Mouse (Mus musculus) regulatory T cell (primary cell): ENCODE measurements at regions not wholly inside any gene's neighbourhood (a gene's known extent, or its start where the extent isn't known, plus 50 kb on each side); places are given as distances from the start of the nearest gene placed in this dataset.
"Not testable (repeated sequence)": the region's sequence is repeated elsewhere in the genome, so short reads cannot be mapped to it uniquely, and the experiment has no call there.

Experiments used
- in situ Hi-C: fragments of 300-600 bp; cut with MboI, MseI; formaldehyde crosslinking; loops from one replicate; pipeline ENCODE4 v1.15.1; 2025; ENCODE audit warnings: high pct_unique_total_duplicates

DNA sequence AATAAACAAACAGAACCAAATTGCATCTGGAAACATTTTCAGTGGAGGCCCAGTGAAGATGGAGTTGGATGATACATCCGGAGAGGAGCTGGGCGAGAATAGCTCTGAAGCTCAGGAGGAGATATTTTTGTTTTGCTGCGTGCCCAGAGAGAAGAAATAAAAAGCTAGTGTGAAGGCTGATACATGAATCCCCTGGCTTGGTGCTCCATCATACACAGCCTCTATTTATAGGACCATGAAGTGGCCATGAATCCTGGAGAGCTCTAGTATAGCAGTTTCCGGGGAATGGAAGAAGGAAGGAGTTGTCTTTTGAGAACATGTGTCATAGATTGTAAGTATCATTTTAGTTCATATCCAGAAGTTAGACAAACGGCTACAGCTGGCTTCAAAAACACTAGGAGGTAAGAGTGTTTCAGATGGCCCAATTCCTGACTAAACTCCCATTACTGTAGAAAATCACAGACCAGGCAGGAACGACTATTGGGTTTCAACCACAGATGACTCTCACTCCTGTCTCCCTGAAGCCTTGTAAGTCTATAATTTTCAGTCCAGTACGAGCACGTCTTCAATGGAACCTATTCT lies 120.5 kb upstream of the Gm5148 start:
- in situ Hi-C loops, result loop anchor here (10.0 kb wide), 1 partner anchor 1380 kb away; no protein-coding TSS in a partner anchor

DNA sequence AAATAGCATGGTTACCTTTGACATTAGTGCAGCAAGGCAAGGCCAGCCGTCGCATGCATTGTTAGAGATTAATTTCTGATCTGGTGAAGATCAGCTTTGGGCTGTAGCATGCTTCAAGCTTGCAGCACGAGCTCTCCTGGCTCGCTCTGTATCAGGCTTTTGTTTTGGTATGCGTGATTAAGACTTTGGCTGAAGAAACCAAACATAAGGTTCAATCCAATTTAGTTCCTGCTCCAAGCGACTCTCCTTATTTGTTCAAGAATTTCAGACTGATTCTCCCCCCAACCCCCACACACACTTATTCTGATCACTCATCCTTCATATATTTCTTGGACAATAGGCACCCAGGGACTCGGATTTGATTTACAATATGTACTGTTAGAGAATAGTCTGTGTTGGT lies 118.0 kb upstream of the Gm5148 start:
- in situ Hi-C loops, result loop anchor here (10.0 kb wide), 1 partner anchor 1377 kb away; no protein-coding TSS in a partner anchor

DNA sequence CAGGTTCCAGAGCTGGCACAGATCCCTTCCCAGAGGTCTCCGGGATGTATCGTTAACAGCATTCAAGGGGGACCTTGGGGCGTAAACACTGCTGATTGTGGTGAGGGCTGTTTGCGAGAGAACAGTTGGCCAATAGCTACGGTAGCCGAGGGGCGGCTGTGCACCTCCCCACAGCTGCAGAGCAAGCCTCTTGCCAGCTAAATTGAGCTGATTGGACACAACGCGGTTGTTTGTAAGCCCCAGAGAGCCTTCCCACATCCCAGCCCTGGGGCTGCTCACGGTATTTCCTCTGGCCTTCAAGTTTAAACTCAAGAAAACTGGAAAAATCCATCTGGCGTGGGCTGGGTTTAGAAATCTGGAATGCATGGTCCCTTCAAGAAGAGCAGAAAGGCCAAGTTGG lies 114.6 kb upstream of the Gm5148 start:
- in situ Hi-C loops, result no loop called here

DNA sequence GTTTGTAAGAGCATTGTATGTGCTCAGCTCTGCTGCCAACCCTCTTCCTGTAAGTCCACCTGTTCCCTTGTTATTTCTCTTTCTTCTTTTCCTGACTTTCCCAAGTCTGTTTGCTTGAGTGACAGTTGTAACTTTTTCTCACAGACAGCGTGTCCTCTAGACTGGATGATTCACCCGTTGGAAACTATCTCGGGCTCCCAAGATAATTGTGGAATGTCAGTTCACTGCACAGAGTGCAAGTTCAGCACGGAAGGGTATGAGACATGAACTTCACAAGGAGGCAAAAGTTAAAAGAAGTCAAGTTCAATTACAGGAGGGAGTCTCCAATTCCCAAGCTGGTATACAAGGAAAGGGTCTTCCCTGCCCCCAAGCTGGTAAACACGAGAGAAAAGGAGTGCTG lies 112.5 kb upstream of the Gm5148 start:
- in situ Hi-C loops, result no loop called here

DNA sequence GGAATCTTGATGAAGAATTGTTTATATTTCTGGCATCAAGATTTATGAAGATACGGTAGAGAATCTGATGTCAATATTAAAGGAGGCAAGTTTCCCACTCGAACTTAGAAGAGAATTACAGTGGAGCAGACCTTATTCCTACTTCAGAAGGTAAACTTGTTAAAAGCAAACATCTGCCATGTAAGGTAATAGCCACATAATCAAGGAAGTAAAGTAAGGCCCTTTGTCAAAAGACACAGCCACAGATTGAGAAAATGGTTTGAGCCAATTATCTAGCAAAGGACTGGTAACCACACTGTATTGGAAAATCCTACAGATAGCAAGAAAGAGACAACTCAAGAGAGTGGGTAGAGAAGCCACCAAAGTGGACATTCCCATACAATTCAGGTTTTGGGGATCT lies 111.4 kb upstream of the Gm5148 start:
- in situ Hi-C loops, result no loop called here

DNA sequence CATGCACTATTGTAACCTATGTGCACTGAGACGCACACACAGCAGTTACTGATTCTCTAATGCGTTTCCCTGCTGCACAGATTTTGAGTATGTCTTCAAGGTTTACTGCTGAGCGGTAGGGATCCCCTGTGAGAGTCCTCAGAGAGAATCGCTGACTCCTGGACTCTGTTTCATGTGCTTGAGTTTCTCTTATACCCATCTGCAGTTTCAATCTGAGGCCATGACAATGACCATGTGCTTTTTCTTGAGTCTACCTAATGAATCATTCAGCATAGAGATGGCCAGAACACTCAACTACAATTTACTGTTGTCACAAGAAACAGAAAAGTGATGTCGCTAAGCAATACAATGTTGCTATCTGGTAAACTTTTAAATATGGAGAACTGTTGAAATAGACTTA lies 110.8 kb upstream of the Gm5148 start:
- in situ Hi-C loops, result no loop called here

DNA sequence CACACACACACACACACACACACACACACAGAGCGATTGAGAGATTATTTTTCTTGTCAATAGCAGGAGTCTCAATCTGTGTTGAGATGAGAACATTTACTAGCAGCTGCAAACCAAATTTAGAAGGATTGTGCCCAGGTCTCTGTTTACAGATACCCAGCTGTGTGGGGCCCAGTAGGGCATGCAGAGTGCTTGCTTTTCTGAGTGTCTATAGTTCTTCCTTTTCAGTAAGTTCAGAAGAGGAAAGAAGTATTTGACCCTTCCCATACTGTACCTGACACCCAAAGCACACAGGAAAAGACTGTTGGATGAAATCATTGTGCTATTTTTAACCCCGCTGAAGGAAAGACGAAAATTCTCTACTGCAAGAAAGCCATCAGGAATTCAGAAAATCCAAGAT lies 110.3 kb upstream of the Gm5148 start:
- in situ Hi-C loops, result no loop called here

DNA sequence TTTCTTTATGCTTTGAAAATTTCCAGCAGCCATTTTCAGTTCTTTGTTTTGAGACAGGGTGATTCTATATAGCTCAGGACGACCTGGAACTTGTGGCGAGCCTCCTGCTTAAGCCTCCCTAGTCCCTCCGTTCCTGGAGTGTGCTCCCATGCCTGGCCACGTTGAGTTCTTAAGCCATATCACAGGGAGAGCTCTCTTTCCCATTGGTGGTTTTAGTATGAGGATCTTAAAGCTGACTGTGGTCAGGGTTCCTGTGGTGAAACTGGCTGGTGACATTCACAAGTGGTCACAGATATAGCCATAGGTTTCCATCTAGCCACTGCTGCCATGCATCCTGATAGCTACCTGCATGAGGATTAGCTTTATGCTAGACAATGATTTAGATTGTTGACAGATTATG lies 109.1 kb upstream of the Gm5148 start:
- in situ Hi-C loops, result no loop called here

DNA sequence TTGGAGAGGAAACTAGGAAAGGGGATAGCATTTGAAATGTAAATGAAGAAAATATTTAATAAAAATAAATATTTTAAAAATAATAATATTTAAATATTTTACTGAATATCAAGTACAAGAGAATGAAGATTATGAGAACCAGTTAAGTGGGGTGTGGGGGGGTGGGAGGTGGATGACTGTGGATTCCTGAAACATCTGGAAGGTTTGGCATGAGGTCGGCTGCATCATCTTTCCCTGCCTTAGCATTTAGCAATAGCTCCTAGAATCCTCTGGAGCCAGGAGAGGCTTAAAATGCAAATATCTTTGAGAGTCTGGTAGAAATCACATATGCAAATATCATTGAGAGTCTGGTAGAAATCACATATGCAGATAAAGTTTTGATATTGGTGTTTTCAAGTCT lies 103.3 kb upstream of the Gm5148 start:
- in situ Hi-C loops, result no loop called here

DNA sequence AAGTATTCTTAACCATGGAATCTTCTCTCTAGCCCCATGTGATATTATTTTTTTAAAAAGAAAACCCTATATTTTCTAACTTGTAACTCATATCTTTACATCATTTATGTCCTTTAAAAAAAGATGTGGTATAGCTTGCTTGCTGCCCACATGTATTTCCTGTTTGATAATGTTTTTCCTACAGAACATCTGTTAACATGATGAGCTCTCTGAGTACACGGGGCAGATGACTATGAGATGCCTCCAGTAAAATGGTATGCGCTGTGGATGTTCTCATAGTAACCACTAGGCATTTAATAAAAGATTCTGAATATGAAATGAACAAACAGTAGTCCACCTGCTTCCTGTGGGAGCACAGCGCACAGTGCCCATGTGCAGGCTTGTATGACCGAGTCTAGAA lies 101.3 kb upstream of the Gm5148 start:
- in situ Hi-C loops, result no loop called here

DNA sequence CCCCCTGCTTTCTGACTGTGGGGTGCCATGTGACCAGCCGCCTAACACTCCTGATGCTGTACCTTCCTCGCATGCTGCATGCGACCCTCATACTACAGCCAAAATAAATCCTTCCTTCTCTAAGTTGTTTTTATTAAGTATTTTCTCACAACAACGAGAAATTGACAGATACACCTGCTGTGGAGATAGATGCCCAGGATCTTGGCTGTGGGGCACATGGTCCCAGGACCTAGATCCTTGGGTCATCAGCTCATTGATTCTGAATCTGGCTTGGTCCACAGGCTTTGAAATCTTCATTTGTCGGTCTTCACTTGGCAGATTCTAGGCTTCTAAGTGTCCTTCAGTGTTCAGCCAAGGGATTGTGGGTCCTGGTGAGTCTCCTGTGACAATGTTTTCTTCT lies 100.4 kb upstream of the Gm5148 start:
- in situ Hi-C loops, result no loop called here

DNA sequence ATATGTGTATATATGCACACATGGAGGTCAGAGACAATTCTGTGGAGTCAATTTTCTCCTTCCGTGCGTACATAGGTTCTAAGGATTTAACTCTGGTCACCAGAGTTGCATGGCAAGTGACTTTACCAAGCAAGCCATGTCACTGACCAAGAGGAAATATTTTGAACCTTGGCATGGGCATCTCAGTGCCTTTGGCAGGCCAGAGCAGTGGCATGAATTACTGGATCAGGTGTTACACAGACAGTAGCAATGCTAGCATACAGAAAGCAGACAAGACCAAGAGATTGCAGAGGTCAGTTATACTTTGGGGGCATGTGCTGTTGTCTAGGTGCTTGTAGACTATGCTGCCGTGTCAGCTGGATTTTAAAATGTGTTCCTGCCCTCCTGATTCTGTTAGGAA lies 95.2 kb upstream of the Gm5148 start:
- in situ Hi-C loops, result no loop called here

DNA sequence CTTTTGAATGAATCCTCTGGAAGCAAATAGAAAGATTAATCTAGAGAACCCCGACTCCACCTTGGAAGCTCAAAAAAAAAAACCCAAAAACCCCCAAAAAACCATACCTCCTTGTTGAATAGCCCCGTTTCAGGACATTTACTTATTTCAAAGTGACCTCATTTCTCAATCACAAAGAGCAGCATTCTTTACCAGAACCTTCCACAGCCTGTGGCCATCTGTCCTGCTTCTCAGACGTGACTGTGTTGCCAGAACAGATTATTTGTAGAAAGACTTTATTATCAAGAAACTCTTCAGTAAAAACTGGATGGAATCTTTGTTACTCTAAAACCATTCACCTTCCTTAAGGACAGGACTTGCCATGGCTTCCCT lies 93.1 kb upstream of the Gm5148 start:
- in situ Hi-C loops, result no loop called here

DNA sequence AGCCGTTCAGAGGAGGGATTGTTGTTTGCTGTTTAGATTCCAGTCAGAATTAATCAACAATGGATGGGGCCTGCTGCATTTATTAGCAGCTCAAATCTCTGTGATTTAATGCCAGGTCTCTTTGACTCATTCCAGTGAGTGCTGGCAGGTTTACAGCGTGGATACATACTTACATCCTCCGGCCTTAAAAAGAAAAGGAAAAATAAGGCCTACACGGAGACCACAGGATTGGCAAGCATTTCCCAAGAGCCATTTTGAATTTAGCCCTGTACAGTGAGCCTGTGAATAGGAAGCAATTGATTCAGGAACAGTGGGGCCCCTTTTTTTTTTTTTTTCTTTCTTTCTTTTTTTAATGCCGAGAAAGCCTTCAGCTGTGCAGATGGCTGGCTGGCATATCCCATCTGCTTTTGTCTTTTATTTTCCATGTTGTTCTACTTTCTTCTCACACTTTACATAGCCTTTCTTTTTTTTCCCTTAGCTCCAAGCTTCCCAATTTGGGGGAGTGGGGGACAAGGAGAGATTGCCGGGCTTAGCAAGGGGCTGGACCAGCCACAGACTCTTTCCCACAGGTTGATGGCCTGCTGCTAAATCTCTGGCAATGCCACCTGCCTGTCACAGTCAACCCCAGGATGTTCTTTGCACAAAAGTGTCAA lies 92.6 kb upstream of the Gm5148 start:
- in situ Hi-C loops, result no loop called here

DNA sequence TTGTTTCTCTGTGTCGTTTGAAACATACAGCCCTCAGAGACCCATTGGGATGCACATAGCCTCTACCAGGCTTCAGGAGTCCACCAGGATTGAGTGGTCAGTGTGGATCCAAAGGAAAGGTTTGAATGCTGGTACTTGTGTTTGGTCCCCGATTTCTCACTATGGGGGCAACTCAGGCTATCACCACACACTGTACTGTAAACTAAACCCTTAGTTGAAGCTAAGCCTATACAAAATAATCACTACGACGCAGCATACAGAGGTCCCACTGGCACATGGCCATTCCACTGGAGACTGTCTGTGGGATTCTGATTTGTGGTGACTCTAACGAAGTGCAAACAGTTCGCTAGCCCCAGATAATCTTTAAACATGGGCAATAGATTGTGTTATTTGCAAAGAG lies 91.5 kb upstream of the Gm5148 start:
- in situ Hi-C loops, result no loop called here

DNA sequence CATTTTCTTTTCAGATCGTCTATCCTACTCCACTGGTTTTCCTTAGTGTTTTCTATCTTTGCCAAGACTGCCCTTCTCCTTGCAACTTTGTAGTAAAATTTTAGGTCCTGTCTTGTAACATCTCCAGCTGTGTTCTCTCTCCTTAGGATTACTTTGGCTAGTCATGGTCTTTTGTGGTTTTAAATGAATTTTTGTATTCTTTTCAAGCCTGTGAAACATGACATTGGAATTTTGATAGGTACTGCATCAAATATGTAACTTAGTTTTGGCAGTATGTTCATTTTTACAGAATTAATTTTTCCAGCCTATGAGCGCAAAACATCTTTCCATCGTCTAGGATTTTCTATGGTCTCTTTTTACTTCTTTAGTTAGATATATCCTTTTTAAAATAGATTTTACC lies 88.6 kb upstream of the Gm5148 start:
- in situ Hi-C loops, result no loop called here

DNA sequence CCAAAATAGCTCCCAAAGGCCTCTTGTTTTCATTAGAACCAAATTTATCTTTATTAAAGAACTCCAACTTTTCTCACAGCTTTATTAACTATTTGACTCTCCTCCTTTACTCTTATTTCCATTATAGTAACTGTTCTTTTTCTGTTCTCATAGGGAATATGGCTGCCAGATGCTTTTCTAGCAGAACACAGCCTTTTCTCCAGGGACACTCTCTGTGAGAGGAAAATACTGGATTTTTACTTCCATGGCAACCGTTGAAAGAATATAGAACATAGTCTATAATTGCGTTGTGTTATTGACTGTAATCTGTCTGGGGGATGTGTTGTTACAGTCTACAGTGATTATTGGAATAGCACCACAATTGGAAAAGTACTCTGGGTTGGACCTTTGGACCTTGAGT lies 87.1 kb upstream of the Gm5148 start:
- in situ Hi-C loops, result no loop called here

DNA sequence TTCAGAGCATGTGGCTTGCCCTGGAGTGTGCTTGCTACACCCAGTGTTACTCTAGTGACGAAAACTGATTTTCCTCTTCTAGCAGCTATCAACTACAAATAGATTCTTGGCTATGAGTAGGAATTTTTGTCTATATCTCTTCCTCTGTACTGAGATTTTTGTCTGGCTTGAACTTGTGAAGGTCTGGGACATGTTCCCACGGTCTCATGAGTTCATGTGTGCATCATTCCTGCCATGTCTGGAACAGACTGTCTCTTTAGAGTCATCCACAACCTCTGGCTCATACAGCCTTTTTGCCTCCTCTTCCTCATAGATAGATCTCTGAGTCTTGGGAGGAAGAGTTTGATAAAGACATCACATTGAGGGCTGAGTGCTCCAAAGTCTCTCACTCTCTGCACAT lies 86.5 kb upstream of the Gm5148 start:
- in situ Hi-C loops, result no loop called here

DNA sequence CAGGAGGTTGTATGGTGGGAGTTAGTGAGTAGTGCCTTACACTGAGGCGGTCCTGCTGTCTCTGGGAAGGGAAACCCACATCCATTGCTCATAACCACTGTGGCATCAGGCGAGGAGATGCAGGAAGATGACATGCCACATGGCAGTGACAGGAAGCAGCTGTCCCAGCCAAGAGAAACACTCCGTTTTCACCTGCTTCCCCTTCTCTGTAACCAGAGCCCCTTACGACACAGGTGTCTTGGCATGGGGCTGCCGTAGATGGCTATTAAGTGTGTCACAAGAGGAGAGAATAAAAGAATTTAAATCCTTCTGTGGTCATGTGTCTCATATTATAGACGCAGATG lies 81.5 kb upstream of the Gm5148 start:
- in situ Hi-C loops, result no loop called here

DNA sequence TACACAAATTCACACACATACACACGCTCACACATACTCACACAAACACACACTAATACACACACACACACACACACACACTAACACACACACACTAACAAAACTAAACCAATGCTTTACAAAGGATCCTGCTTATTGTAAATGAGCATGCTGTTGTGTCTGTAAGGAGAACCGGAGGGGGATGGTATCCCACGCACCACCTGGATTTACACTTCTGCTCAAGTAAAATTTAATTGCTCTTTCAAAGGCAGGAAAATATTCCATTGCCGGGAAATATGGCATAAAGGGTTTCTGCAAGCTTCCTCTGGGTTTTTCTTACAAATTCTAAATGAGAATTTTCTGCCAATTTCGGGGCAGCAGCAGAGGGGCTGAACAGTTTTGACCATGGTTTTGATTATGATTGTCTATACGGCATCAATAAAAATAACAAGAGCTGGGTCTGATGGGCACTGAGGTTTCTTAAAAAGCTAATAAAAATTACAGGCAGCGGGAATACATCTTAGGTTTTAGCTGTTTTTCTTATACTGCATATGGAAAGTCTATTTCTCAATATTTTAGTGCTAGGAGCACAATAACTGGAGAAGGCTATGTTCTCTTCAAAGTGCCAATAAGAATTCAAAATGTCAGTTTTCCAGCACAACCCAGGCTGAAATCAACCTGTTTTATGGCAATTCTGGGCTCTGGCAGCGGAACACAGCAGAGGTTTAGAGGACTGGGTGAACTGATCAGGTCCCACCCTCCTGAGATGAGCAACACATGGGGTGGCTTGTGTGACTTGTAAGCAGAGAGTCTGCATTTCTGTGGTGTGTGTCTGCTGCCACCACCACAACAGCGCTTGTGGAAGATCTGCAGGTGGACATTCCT lies 80.9 kb upstream of the Gm5148 start:
- in situ Hi-C loops, result no loop called here

DNA sequence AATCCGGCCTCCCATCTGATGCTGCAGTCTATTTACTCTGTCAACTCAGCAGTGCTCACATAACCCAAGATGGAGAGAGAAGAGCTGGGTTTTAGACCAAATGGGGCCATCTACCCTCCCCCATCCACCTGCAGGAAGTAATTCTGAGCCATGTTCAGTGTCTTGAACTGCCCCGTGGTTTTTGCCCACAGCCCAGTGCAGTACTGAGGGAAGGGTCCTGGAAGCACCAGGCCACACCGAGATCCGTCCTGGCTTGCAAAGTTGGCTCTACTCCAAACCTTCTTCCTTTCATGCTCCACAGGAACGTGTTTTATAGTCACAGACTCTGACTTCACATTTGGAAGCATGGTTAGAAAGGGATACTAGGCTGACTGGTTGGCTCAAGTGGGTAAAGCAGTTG lies 80.0 kb upstream of the Gm5148 start:
- in situ Hi-C loops, result no loop called here

DNA sequence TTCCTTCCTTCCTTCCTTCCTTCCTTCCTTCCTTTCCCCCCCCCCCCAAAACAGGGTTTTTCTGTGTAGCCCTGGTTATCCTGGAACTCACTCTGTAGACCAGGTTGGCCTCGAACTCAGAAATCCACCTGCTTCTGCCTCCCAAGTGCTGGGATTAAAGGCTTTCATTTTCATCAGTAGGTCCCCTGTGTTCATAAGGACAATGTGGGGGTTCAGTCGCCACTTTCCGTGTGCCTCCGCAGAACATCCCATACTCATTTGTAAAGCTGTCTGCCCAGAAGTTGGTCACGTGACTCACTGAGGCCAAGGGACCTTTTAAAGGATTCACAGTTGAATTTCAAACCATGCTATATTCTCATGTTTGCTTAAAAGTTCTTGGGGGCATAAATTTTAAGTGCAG lies 79.5 kb upstream of the Gm5148 start:
- in situ Hi-C loops, result not testable (repeated sequence)

DNA sequence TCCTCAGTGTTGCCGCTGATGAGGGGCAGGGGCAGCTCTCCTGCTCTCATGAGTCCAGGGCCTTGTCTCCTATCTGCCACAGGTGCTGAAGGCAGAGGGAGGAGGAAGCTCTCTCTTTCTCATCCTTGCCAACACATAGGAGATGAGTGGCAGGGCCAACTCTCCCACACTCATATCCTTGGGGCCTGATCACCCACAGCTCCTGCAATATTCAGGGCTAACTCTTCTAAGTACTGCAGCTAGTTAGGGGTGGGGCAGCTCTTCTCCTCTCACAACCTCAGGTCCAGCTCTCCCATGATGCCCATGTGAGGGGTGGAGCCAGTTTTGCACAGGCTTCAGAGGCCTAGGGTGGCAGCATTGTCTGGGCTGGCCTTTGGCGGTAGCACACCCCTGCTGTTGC lies 77.3 kb upstream of the Gm5148 start:
- in situ Hi-C loops, result no loop called here
